Mouse (Mus musculus): ENCODE data around the gene Rps11.
"Not testable (repeated sequence)": the region's sequence is repeated elsewhere in the genome, so short reads cannot be mapped to it uniquely, and the experiment has no call there.

The Rps11 gene

GRCm38 (mm10) chr7:45124224-45125143 is at the start of gene Rps11:
Rps11 (minus strand) TSS chr7:45124439.
- peak; percentile 100 for DNase-seq

- DNase-seq = not testable (repeated sequence)
Observed at GRCm38 (mm10) chr7:45173772-45174171, 49.5 kb upstream of the Rps11 start.

GRCm38 (mm10) chr7:45172974-45173373 is 48.7 kb upstream of the Rps11 start:
- peak; percentile 30 for DNase-seq

- no peak for DNase-seq
Observed at GRCm38 (mm10) chr7:45169495-45169894, 45.3 kb upstream of the Rps11 start.

GRCm38 (mm10) chr7:45168656-45169055 is 44.4 kb upstream of the Rps11 start:
- no peak for DNase-seq

- DNase-seq = no peak
Observed at GRCm38 (mm10) chr7:45167761-45168445, 43.7 kb upstream of the Rps11 start.

GRCm38 (mm10) chr7:45166950-45167401 is 42.7 kb upstream of the Rps11 start:
- no peak for DNase-seq

GRCm38 (mm10) chr7:45165701-45166100 is 41.5 kb upstream of the Rps11 start:
- DNase-seq = no peak

- no peak for DNase-seq
Observed at GRCm38 (mm10) chr7:45164833-45165232, 40.6 kb upstream of the Rps11 start.

- peak; percentile 47 for DNase-seq
Observed at GRCm38 (mm10) chr7:45163735-45164490, 39.7 kb upstream of the Rps11 start, which contains the start of gene Slc17a7. Slc17a7 (plus strand) TSS chr7:45163949.

GRCm38 (mm10) chr7:45162996-45163615 is 38.9 kb upstream of the Rps11 start:
- DNase-seq = no peak

- DNase-seq = no peak
Observed at GRCm38 (mm10) chr7:45162551-45162950, 38.3 kb upstream of the Rps11 start.

GRCm38 (mm10) chr7:45161612-45162473 is 37.6 kb upstream of the Rps11 start:
- DNase-seq = peak; percentile 88

- DNase-seq = no peak
Observed at GRCm38 (mm10) chr7:45160866-45161265, 36.6 kb upstream of the Rps11 start.

GRCm38 (mm10) chr7:45160316-45160800 is 36.1 kb upstream of the Rps11 start:
- no peak for DNase-seq

- no peak for DNase-seq
Observed at GRCm38 (mm10) chr7:45158991-45159390, 34.8 kb upstream of the Rps11 start.

- no peak for DNase-seq
Observed at GRCm38 (mm10) chr7:45157459-45157858, 33.2 kb upstream of the Rps11 start.

- DNase-seq = no peak
Observed at GRCm38 (mm10) chr7:45156206-45156605, 32.0 kb upstream of the Rps11 start.

- DNase-seq = no peak
Observed at GRCm38 (mm10) chr7:45155590-45155989, 31.4 kb upstream of the Rps11 start.

- peak; percentile 67 for DNase-seq
Observed at GRCm38 (mm10) chr7:45154993-45155514, 30.8 kb upstream of the Rps11 start.

All from lung, postnatal 36 days (tissue).